Mouse (Mus musculus) brain, embryonic 18.5 days (tissue): ENCODE results near the gene Msantd2.

Experiments
- DNase-seq: peaks from one replicate; pipeline ENCODE4 v3.0.0-alpha.2; 2012; ENCODE audit warnings: low read depth, low spot score

Gene Msantd2

DNA sequence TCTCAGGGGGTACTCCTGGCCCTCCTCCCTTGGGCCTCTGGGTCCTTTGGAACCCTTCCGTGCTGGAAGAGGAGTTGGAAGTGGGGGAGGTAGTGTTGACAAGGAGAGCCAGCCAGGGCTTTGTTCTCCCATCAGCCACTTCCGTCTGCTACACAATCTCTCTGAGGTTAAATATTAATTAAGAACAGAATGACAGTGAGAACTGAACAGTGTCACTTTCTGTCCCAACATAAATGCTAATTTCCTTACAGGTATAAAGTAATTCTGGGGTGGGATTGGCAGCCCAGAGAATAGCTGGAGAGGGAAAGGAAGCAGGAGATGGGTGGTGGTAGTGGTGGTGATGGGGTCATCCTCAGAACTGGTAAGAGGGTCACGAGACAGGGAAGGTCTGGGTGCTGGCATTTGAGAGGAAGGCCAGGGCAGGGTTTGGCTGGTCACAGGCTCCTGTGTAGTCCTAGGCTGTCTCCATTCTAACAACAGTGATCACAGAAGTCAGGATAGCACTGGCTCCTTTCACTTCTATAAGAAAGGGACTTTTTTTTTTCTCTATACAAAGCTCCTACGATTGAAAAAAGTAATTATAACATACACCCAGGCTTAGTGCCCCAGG, 79.6 kb downstream of the Msantd2 start:
- DNase-seq: no peak

DNA sequence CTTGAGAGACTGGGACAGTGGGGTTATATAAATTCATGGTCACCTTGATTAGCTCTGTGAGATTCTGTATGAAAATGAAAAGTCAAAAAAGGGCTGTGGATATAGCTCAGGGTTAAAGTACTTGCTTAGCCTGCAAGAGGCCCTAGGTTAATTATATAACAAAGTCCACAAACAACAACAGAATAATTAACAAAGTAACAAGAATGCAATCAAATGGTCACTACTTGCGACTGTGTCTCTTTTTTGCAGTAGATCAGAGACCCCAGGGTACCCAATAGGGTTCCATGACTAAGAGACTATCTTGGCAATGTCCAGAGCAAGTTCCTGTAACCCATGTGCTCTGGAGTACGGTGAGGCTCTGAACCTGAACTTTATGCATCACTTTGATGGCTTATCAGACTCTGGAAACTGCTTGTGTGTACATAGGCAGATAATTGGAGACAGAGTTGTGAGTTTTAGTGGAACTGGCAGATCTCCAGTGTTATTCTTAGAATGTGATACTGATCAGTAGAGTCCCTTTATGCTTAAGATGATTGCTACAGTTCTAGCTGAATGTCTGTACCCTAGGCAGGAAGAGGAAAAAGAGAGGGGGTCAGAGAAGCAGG, 80.2 kb downstream of the Msantd2 start:
- no peak for DNase-seq

DNA sequence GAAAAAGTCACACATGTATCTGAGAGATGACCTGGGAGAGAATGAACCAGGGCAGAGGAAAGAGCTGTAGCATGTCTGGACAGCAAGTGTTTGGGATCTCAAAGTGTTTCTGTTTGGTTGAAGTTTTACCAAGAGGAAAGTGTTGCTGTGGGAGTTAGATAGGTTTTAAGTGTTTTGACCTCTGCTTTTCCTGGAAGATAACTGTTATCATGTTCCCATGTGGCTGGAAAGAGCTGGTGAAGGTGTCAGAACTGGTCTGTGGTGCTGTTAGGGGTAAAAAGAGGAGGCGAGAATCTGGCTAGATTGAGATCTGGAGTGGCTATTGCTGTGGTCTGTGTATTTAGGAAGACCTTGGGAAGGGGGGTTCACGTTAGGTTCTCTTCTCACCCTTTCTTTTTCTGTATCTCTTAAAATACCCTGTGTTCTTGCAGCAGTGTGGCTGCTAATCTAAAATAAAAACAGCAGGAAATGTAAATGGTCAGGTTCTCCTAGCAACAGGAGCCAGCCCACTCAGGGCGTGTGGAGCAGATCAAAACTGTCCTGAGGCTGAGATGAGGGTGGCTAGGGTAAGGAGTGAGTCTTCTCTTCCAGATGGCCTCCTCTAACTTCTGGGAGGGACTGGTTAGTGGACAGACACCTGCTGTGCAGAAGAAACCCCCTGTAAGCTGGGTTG, 83.2 kb downstream of the Msantd2 start:
- no peak for DNase-seq
